Mouse (Mus musculus) small intestine, adult 2 months (tissue): ENCODE results near the gene Zfp988. TPM values are rescaled to one million over a fixed set of nuclear protein-coding genes. Genes with fewer than 3 reads are reported as not detected.
"Not testable (repeated sequence)": the region's sequence is repeated elsewhere in the genome, so short reads cannot be mapped to it uniquely, and the experiment has no call there.

Experiments used
- H3K27ac ChIP-seq: fragments of 200-500 bp; 2 replicates; pipeline ENCODE4 v1.5.1; 2012; ENCODE audit warnings: low read depth, low read length, control low read depth, inconsistent platforms; ENCODE audit not compliant: insufficient read depth
- H3K27me3 ChIP-seq: fragments of 200-500 bp; 2 replicates; pipeline ENCODE4 v1.6.1; 2012; ENCODE audit warnings: mild to moderate bottlenecking, moderate library complexity, low read length, inconsistent platforms; ENCODE audit not compliant: control insufficient read depth, insufficient read depth
- H3K36me3 ChIP-seq: fragments of 200-500 bp; 2 replicates; pipeline ENCODE4 v1.6.1; 2012; ENCODE audit warnings: mild to moderate bottlenecking, low read length, control low read depth, inconsistent platforms; ENCODE audit not compliant: control insufficient read depth, insufficient read depth
- H3K4me1 ChIP-seq: fragments of 200-500 bp; 2 replicates; pipeline ENCODE4 v1.6.1; 2012; ENCODE audit warnings: low read length, inconsistent platforms, mixed read lengths; ENCODE audit not compliant: control insufficient read depth, insufficient read depth, insufficient read length
- H3K4me3 ChIP-seq: fragments of 200-500 bp; 2 replicates; pipeline ENCODE4 v1.5.1; 2012; ENCODE audit warnings: low read depth, mild to moderate bottlenecking, control low read depth, inconsistent platforms, low read length, moderate library complexity
- WGBS: fragments of 180-500 bp; shearing (Covaris S2); methylation state at CpG from one replicate; pipeline ENCODE4 v1.1.7; 2018; 5-methylcytosine and 5-hydroxymethylcytosine counted together
- polyA plus RNA-seq: library from polyadenylated mRNA; depleted of rRNA; stranded (reverse); fragments of >200 nt; gene quantifications from 2 replicates; pipeline ENCODE4 v1.2.3, GENCODE M21; 2012

Zfp988 gene
- polyA plus RNA-seq, 1 experiment, result not detected

DNA sequence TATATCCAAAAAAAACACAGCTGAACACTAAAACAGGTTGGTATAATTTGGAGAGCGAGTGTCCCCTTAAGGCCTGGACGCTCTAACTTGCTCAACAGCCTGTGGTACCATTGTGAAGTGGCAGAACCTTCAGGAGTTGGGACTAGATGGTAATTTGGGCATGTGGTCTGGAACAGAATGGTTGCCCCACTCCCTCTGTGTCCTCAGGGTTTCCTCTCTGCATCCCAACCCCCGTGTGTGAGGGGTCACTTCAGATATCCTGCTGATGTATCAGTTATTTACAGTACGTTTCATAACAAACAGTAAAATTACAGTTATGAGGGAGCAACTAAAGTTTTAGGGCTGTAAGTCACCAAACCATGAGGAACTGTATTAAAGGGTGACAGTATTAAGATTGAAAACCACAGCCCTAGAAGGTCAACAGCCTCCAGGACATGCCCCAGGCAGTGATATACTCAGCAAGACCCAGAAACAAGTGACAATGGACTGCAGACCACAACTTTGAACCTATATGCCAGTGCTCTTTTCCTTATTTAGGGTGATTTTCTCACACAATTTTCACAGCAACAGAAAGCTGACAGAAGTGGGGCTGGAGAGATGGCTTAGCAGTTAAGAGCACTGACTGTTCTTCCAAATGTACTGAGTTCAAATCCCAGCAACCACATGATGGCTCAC, 41.0 kb downstream of the Zfp988 start:
- H3K27ac ChIP-seq, H3K27me3 ChIP-seq, H3K36me3 ChIP-seq, H3K4me1 ChIP-seq, H3K4me3 ChIP-seq: not testable (repeated sequence)
- 60% methylated on average over 4 of the region's 4 CpGs for WGBS

DNA sequence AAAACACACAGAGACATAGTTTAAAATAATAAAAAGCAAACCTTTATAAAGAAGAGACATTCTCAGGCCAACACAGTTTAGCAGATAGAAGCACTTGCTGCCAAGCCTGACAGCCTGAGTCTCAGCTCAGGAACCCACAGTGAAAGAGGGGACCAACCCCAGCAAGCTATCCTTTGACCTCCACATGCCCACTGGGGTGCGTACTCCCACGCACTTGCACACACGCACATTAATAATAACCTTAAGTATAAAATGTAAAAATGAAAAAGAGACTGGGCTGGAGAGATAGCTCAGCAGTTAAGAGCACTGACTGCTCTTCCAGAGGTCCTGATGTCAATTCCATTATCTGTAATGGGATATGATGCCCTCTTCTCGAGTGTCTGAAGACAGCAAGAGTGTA, 41.8 kb downstream of the Zfp988 start:
- not testable (repeated sequence) for H3K27ac ChIP-seq, H3K36me3 ChIP-seq, H3K4me1 ChIP-seq, H3K4me3 ChIP-seq, H3K27me3 ChIP-seq
- 70% methylated on average over 4 of the region's 4 CpGs for WGBS

DNA sequence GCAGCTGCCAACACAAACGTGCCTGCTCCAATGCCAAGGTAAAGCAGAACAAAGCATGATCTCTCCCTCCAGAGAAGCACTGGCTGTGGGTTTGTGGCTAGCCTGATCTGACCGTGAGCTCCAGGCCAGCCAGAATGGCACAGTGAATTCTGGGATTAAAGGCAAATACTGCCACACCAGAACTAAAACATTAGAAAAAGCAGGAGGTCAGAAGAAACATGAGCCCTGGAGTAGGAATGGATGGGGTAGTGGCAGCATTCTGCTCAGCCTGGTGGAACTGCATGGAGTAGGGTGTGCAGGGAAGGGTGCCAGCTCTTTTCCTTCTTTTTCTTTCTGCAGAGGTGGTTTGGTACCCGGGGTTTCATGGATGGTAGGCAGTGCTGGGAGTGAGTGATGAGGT, 42.4 kb downstream of the Zfp988 start:
- 78% methylated on average over 2 of the region's 3 CpGs for WGBS
- not testable (repeated sequence) for H3K4me3 ChIP-seq, H3K27me3 ChIP-seq, H3K27ac ChIP-seq, H3K36me3 ChIP-seq, H3K4me1 ChIP-seq

DNA sequence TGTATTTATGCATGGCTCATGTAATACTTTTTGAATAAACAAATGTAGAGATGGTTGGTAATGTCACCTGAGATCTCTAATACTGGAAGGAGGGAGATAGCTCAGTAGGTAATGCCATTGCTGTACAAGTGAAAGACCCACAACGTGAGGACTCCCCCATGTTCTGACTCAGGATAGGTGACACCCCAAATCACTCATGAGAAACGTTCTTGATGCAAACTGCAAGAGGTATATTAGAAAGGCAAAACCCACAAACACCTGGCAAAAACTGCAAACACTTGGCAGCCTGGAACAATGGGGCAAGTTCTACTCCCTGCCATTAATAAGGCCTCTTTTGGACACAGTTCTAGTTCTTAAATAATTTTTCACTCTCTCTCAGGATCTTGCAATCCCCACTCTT, 42.9 kb downstream of the Zfp988 start:
- H3K4me3 ChIP-seq, H3K27me3 ChIP-seq, H3K27ac ChIP-seq, H3K4me1 ChIP-seq, H3K36me3 ChIP-seq: not testable (repeated sequence)
- WGBS, result 69% methylated on average over 2 of the region's 2 CpGs

DNA sequence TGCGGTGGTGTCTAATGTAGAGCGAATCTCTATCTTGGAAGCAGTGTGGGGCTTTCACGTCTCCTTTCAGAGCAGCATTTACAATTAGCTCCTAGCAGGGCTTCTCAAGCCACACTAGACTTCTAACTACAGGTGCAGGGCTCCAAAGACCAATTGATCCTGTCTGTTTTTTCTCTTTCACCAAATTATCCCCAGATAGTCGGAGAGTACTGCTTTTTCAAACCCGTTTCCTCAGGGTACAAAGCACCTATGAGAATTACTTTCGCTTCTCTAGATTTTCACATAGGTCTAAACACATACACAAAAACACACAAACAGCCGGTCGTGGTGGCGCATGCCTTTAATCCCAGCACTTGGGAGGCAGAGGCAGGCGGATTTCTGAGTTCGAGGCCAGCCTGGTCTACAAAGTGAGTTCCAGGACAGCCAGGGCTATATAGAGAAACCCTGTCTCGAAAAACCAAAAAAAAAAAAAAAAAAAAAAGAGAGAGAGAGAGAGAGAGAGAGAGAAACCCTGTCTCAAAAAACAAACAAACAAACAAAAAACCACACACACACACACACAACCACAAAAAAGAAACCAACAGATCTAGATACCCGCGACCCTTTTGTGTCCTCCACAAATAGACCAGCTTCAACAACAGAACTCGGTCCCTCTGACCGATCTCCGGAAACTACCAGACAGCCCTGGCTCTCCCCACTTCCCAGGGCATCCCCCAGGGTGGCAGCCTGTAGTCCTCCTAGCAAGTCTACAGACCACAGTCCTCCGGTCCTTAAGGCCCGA, 43.6 kb downstream of the Zfp988 start:
- H3K4me3 ChIP-seq, H3K4me1 ChIP-seq, H3K27ac ChIP-seq, H3K36me3 ChIP-seq, H3K27me3 ChIP-seq: not testable (repeated sequence)
- 89% methylated on average over 18 of the region's 19 CpGs for WGBS

DNA sequence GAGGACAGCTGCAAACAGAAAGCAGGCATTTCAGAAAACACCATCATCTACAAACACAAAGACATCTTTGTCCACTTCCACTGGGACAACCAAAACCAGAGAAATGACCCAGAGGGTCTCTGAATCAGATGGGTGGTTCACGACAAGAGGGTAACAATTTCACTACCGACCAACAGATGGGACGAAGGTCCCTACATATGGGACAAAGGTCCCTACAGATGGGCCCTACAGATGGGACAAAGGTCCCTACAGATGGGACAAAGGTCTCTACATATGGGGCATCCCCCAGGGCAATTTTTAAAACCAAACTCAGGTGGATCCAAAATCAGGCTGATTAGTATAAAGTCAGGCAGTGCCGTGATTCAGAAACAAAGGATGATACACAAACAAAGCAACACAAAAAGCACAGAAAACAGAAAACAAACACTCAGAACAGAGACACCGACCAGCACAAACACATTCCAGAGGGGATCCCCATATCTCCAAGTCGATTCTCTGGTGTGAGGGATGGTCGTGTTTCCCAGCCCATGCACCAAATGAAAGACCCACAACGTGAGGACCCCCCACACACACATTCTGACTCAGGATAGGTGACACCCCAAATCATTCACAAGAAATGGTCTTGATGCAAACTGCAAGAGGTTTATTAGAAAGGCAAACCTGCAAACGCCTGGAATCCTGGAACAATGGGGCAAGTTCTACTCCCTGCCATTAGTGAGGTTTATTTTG, 44.4 kb downstream of the Zfp988 start:
- H3K27ac ChIP-seq, H3K4me3 ChIP-seq, H3K27me3 ChIP-seq, H3K36me3 ChIP-seq, H3K4me1 ChIP-seq: not testable (repeated sequence)
- 81% methylated on average over 9 of the region's 9 CpGs for WGBS

DNA sequence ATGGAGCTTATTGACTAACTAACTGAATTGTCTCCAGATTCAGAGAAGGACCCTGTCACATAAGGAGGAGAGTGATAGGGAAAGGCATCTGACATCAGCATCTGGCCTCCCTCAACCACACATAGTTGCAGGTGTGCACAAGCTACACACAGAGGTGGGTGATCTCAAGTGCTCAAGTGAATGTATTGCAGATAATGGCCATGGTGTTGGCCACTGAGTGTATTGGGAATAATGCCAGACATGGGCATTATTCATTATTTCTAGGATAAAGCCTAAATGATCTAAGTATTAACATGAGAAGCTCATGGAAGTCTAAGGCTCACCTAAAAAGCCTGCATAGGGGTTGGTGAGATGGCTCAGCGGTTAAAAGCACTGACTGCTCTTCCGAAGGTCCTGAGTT, 45.1 kb downstream of the Zfp988 start:
- not testable (repeated sequence) for H3K27me3 ChIP-seq, H3K36me3 ChIP-seq, H3K4me3 ChIP-seq, H3K27ac ChIP-seq, H3K4me1 ChIP-seq
- 81% methylated on average over 2 of the region's 2 CpGs for WGBS

GRCm38 (mm10) chr4:147351376-147351980, 46.0 kb downstream of the Zfp988 start:
- not testable (repeated sequence) for H3K36me3 ChIP-seq, H3K27ac ChIP-seq, H3K4me1 ChIP-seq, H3K4me3 ChIP-seq, H3K27me3 ChIP-seq
- WGBS, result 79% methylated on average over 11 of the region's 13 CpGs

GRCm38 (mm10) chr4:147353626-147354025, 48.2 kb downstream of the Zfp988 start:
- H3K27ac ChIP-seq, H3K4me3 ChIP-seq, H3K4me1 ChIP-seq, H3K36me3 ChIP-seq, H3K27me3 ChIP-seq: not testable (repeated sequence)
- 82% methylated on average over 4 of the region's 4 CpGs for WGBS

DNA sequence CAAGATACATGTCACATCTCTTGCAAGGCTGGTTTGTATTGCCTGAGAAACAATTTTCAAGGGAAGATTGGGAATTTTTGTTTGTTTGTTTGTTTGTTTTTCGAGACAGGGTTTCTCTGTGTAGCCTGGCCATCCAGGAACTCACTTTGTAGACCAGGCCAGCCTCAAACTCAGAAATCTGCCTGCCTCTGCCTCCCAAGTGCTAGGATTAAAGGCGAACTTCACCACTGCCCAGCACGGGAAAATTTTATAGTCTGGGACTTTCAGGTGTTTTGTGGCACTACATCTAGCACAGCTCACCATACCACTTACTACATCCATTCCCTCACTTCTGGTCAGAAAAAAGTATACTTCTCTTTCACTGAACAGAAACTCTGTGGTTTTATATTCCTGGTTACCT, 50.6 kb downstream of the Zfp988 start:
- not testable (repeated sequence) for H3K4me3 ChIP-seq, H3K4me1 ChIP-seq, H3K36me3 ChIP-seq, H3K27me3 ChIP-seq, H3K27ac ChIP-seq
- WGBS, result no CpG with 5 or more reads among the region's 3 CpGs

- WGBS, result no CpG with 5 or more reads among the region's 2 CpGs
Observed at GRCm38 (mm10) chr4:147357195-147357594, 51.7 kb downstream of the Zfp988 start.

More at GRCm38 (mm10) chr4:147357195-147357594, 51.7 kb downstream of the Zfp988 start:
- not testable (repeated sequence) for H3K4me1 ChIP-seq, H3K27ac ChIP-seq, H3K4me3 ChIP-seq, H3K27me3 ChIP-seq, H3K36me3 ChIP-seq
